Mouse (Mus musculus) erythroblast, embryonic 14.5 days (primary cell): ENCODE data around the gene Leap2.

Experiments used
- GATA1 ChIP-seq: IDR thresholded peaks from 2 replicates; pipeline ENCODE4 v1.6.1; 2012; ENCODE audit warnings: low read length, inconsistent platforms, mixed read lengths
- TAL1 ChIP-seq: IDR thresholded peaks from 3 replicates; pipeline ENCODE4 v1.6.1; 2012; ENCODE audit warnings: low read length, inconsistent platforms, mixed read lengths

DNA sequence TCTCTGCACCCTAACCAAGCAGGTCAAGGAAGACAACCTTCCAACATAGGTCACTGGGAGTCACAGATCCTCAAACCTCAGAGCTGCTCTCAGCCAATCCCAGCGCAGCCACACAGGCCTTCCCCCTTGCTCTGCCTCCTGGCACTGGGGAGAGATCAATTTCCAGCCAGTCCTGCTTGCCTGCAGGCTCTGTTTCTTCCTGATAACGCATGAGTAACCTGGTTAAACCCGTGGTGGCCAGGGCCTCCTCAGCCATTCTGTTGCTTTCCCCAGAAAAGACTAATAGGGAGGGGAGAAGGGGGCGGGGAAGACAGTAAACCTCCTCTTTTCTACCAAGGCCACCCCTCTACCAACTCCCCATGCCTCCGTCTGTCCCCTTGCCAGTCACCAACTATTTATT lies 38.8 kb upstream of the Leap2 start:
- no peak for TF ChIP-seq GATA1
- no peak for TF ChIP-seq TAL1
